Mouse (Mus musculus): ENCODE results near the gene Trub1.

The Trub1 gene

DNA sequence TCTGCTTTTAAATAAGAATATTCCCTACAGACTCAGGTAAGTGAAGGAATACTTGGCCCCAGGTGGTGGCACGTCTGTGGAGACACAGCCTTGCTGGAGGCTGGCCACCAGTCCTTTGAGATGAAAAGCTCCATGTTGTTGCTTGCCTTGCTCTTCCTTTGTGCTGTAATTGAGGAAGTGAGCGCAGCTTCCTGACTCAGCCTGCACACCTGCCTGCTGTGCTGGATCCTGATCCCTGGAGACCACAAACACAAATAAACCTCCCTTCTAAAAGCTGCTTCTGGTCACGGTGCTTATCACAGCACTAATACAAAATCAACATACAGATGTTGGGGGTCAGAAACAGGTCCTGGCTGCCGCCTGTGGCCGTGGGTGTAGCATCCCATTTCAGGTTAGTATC lies 41.3 kb downstream of the Trub1 start:
- no peak for DNase-seq (ENCODE audit: low read depth, low spot score)

- DNase-seq (ENCODE audit: low read depth, low spot score), result no peak
Measured at GRCm38 (mm10) chr19:57498110-57498743, 45.5 kb downstream of the Trub1 start.

DNA sequence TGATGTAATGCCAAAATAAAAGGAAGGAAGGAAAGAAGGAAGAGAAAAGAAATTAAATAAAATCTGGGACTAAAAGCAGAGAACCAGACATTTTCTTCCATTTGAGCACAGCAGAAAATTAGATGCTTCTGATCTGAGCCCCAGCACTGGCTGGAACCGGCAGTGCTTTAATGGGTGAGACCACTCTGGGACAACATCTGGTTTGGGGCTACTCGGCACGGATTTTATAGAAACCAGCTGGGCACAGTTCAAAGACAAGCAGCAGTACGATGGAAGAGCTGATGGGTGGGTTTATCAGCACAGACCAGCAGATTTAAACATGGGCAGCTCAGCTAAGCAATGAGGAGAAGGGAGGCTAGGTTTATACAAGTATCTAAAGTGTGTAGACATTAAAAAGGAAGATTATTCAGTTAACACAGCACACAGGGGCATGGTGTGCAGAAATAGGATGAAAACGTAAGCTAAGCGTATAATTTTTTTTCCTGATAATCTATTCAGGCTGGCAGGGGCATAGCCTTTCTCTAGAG lies 46.2 kb downstream of the Trub1 start:
- no peak for DNase-seq (ENCODE audit: low read depth, low spot score)

GRCm38 (mm10) chr19:57500254-57500653 lies 47.5 kb downstream of the Trub1 start:
- DNase-seq (ENCODE audit: low read depth, low spot score), result no peak

DNA sequence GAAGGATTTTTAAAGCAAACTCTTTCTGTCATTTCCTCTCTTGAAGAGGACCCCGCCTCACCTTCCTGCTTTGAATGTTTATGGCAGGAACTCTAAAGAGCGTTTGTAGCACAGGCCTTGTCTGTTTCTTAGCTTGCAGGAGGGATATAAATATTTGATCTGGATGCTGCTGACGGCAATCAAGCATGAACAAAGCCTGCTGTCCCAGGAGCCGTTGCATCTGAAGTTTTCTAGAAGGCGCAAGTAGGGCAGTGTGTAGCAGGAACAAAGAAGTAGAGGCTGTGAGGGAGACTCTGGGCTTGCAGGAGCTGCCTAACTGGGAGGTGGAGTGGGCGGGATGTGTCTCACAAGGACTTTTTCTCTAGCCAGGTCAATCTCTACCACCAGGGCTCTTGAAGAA lies 50.4 kb downstream of the Trub1 start:
- DNase-seq (ENCODE audit: low read depth, low spot score), result no peak

DNA sequence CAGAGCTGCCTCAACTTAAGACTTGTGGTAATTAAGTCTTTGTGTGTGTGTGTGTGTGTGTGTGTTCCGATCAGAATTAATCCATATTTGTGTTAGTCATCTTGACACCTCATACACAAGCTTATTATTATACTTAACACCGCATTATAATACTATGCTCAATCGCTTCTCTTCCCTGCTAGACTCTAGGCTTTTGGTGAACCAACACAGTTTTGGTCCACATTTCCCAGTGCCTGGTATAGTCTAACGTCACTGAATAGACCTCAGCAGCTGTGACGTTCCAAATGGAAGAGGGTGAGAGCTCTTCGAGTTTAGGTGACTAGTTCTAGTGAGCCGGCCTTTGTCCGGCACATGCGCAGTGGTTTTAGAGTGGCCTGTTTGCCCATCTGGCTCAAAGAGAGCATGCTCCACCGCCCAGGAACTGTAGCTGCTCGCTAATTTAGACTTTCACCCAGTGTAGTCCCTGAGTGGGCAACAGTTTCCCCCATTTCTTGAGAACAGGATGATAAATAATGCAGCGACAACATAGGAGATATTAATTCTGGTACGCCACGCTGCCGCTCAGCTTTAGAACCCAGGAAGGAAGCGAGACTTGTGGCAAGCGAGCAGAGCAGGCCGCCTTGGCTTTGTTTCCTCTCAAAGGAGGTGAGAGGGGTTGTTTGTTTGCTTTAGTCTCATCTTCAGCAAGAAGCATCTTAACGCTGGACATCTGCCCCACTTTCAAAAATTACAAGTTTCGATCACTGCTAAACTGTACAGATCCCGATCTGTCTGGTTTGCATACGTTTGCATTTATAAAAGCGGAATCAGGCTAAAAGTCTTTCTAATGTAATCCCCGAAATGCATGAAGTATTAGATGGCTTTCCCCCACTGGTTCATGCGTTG lies 52.6 kb downstream of the Trub1 start:
- DNase-seq (ENCODE audit: low read depth, low spot score), result no peak

GRCm38 (mm10) chr19:57506591-57506990 lies 53.9 kb downstream of the Trub1 start:
- DNase-seq (ENCODE audit: low read depth, low spot score), result no peak

DNA sequence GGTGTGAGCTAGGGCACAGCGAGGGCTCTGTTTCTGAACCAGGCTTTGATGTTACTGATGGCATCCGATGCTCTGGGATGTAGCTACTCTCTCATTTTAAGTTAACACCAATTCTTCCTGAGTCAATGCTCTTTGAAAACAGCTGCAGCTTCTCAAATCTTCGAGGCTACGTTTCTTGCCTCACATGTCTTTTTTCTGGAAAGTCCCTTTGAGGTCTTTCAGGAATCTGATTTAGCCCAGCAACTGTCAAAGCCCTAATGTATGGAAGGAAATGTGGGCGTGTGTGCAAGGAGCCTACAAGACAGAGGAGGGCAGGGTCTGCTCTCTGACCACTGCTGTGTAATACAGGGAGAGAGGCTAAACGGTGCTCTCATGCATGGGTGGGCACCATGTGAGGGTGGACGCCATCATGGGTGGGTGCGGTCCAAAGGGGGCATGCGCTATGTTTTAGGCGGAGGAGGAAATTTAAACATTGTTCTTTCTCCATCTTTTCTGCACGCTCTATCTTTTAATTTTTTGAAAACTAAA lies 55.6 kb downstream of the Trub1 start:
- no peak for DNase-seq (ENCODE audit: low read depth, low spot score)

DNA sequence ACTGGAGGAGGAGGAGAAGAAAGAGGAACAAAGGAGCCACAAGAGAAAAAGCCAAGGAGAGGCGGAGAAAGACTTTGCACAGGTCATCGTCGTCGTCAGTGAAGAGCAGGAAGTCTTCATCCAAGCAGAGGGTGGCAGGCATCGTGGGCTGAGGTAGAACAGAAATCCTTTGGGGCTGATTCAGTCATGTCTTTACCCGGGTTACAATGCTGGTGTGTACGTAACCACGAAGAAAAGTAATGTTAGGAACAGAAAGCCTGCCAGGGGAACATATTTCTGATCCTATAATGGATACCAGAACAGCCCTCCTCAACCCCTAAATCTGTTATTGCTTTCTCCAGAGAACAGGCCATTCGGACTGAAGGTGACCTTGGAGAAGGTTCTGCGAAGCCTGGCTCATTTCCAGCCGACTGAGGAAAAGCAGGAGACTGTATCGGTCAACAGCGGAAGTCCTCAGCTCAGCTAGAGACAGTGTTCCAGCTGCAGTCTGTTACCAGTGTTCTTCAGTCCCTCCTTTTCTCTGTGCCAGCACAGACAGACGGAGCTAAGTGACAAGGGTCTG lies 57.1 kb downstream of the Trub1 start:
- no peak for DNase-seq (ENCODE audit: low read depth, low spot score)

DNA sequence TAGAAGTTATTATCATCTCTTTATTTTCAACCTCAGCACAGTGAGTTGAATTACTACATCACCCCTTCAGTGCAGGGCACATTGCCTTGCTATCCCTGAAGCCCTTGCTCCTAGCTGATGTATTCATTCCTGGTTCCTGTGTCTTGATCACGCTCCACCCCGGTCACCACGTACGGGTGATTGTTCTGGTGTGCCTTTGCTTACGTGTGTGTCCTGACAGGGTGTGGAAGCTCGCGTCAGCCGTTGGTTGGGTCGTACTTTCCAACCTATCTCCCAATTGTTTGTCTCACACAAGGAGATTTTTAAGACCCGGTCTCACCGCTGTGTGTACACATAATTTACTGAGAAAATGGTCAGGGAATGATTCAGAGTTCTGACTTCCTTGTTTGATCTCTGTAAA lies 58.1 kb downstream of the Trub1 start:
- DNase-seq (ENCODE audit: low read depth, low spot score), result no peak

GRCm38 (mm10) chr19:57513123-57513522 lies 60.4 kb downstream of the Trub1 start:
- no peak for DNase-seq (ENCODE audit: low read depth, low spot score)

DNA sequence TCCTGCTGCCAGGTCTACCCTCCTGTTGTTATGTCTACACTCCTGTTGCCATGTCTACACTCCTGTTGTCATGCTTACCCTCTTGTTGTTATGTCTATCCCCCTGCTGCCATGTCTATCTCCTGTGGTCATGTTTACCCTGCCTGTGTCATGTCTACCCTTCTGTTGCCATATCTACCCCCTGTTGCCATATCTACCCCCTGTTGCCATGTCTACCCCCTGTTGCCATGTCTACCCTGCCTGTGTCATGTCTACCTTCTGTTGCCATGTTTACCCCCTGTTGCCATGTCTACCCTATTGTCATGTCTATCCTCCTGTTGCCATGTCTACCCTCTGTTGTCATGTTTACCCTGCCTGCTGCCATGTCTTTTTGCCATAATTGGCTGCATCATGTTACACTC lies 69.0 kb downstream of the Trub1 start:
- DNase-seq (ENCODE audit: low read depth, low spot score), result peak; percentile 2

- no peak for DNase-seq (ENCODE audit: low read depth, low spot score)
Measured at GRCm38 (mm10) chr19:57523363-57523762, 70.7 kb downstream of the Trub1 start.

DNA sequence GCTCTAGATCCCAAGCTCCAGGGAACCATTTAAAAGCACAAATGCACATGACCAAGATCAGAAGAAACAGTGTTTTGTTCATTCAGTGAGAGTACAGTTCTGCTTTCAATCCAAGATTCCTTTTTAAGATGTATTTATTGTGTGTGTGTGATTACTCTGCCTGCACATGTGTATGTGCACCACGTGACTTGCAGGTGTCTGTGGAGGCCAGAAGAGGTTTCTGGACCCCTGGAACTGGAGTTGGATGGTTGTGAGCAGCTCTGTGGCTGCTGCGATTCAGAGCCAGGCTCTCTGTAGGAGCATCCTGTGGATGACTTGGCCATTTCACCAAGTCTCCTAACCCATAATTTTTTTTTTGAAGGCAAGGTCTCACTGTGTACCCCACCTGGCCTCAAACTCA lies 73.0 kb downstream of the Trub1 start:
- DNase-seq (ENCODE audit: low read depth, low spot score), result no peak

GRCm38 (mm10) chr19:57530212-57530611 lies 77.5 kb downstream of the Trub1 start:
- DNase-seq (ENCODE audit: low read depth, low spot score), result no peak

DNA sequence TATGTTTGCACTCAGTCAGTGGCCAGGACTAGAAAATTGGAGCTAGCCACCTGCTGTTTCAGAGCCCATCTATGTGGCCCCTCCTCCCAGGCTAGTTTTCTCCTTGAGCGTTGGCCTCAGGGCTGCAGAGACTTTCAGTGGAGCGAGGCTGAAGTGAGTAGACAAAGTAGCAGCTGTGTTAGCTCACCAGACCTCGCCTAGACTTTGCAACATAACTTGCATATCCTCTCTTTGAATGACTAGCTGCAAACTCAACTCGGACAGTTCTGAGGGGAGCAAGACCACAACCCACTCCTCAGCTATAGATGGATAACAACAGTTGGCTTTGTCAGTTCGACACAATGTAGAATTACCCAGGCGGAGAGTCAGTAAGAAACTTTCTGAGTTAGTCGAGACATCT lies 81.5 kb downstream of the Trub1 start:
- DNase-seq (ENCODE audit: low read depth, low spot score), result no peak

GRCm38 (mm10) chr19:57536512-57536911 lies 83.8 kb downstream of the Trub1 start:
- DNase-seq (ENCODE audit: low read depth, low spot score), result no peak

GRCm38 (mm10) chr19:57537510-57538182 lies 84.9 kb downstream of the Trub1 start:
- DNase-seq (ENCODE audit: low read depth, low spot score), result no peak

DNA sequence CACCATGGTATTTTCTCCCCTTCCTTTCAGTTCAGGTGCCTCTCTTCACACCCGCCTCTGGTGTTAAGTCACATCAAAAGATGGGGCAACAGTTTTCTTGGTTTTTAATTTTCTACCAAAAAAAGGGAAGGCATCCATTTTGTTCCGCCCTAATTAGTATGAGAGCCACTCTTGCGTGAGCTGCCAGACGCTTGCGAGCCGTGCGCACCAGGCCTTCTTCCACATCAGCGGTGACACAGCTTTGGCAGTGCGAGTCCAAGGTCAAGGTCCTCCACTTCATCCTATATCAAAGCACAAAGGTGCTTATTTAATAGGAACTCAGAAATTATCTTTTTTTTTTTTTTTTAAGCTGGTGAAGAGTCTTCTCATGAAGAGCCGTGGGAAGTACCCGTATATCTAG lies 87.4 kb downstream of the Trub1 start:
- no peak for DNase-seq (ENCODE audit: low read depth, low spot score)
